Mouse (Mus musculus): Measurements from ENCODE around the gene Copz2. TPM values are rescaled to one million over a fixed set of nuclear protein-coding genes. Genes with fewer than 3 reads are reported as not detected.

The Copz2 gene
- total and polyA plus RNA-seq, 3 experiments = 0.35 to 4.1 (median 0.99) TPM

DNA sequence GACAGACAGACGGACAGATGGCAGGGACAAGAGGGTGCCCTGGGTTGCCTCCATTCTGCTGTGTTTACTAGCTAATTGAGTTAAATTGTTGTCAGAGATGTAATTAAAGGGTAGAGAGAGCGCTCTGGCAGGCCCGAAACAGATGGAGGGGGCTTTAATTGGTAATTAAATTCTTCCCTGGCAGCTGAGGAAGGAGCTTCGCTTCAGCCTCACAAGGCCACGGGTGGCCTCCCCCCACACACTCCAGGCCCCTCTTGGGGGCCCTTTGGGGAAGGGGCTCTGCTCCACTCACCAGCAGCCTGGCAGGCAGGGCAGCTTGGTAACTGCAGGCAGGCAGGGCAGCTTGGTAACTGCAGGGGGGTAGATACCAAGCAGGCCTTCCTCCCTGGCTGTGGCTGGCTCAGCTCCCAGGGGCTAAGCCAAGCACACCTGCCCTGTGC is 36.3 kb downstream of the Copz2 start:
- H3K27me3 ChIP-seq (replicated peaks) = peaks cover 77% of the 10 kb centered on the region
- in situ Hi-C loops (cut with MboI; ENCODE audit: low pct_ligation_motif_present, low pct_unique_long_range_greater_than_20kb, low sequenced_read_pairs) (no loop called here), dilution Hi-C loops (cut with MboI; ENCODE audit: extremely low pct_ligation_motif_present, extremely low pct_unique_long_range_greater_than_20kb, low sequenced_read_pairs) (no loop called here)
- H3K36me3 ChIP-seq (replicated peaks in 1 of 2; ENCODE audit: control insufficient read depth in 1 of 2, insufficient read depth in 1 of 2, low read length in 1 of 2) = no peaks in the 10 kb centered on the region
- H3K9ac ChIP-seq (ENCODE audit: insufficient read depth, low read depth) = no peak overlapping the region
- H3K4me2 ChIP-seq (ENCODE audit: insufficient read depth, low read depth, poor library complexity, severe bottlenecking) = no peak overlapping the region
- no peaks in the 10 kb centered on the region for H3K9me3 ChIP-seq (replicated peaks; ENCODE audit: low read length)
- no peak overlapping the region for H3K4me3 ChIP-seq (replicated peaks in 1 of 3; ENCODE audit: low read depth in 2 of 3, low read length in 2 of 3, poor library complexity in 1 of 3)
- no peak for TF ChIP-seq PAX5 (IDR thresholded peaks at IDR 0.05; ENCODE audit: low read length)
- TF ChIP-seq ZNF384 (IDR thresholded peaks at IDR 0.05; ENCODE audit: low read depth, low read length) = no peak
- no peak for TF ChIP-seq UBTF (IDR thresholded peaks at IDR 0.05; ENCODE audit: low read depth, low read length)
- no peak for TF ChIP-seq BHLHE40 (IDR thresholded peaks at IDR 0.05; ENCODE audit: low read depth, low read length)
- no peak for TF ChIP-seq GABPA (IDR thresholded peaks at IDR 0.05; ENCODE audit: insufficient replicate concordance, low read depth, low read length)
- TF ChIP-seq E2F4 (IDR thresholded peaks at IDR 0.05; ENCODE audit: insufficient replicate concordance, low read depth, low read length) = no peak
- no peak for TF ChIP-seq RCOR1 (conservative IDR thresholded peaks at IDR 0.05; ENCODE audit: low read depth, low read length)
- no peak for TF ChIP-seq RAD21 (IDR thresholded peaks at IDR 0.05; ENCODE audit: low read depth, low read length)
- no peak for TF ChIP-seq ELF1 (IDR thresholded peaks at IDR 0.05; ENCODE audit: low read depth, low read length)
- TF ChIP-seq ZMIZ1 (IDR thresholded peaks at IDR 0.05; ENCODE audit: low read depth, low read length) = no peak
- no peak for TF ChIP-seq USF2 (conservative IDR thresholded peaks at IDR 0.05; ENCODE audit: low read depth, low read length)
- TF ChIP-seq JUND (conservative IDR thresholded peaks at IDR 0.05; ENCODE audit: low read depth, low read length) = no peak
- TF ChIP-seq ETS1 (conservative IDR thresholded peaks at IDR 0.05; ENCODE audit: low read depth, low read length) = no peak
- no peak for TF ChIP-seq POLR2AphosphoS2 (IDR thresholded peaks at IDR 0.05; ENCODE audit: low read depth, low read length)
- no peak for TF ChIP-seq MXI1 (IDR thresholded peaks at IDR 0.05; ENCODE audit: low read depth, low read length)
- no peak for TF ChIP-seq KAT2A (IDR thresholded peaks at IDR 0.05; ENCODE audit: insufficient replicate concordance, low read length)
- no peak for TF ChIP-seq ZC3H11A (IDR thresholded peaks at IDR 0.05; ENCODE audit: low read depth, low read length)
- no peak for TF ChIP-seq ZKSCAN1 (IDR thresholded peaks at IDR 0.05; ENCODE audit: borderline replicate concordance, low read depth, low read length)
- no peak for DNase-seq (ENCODE audit: extremely low read depth)
- H3K4me1 ChIP-seq (ENCODE audit: control insufficient read depth in 1 of 2, insufficient read depth in 2 of 2) = no peaks in the 10 kb centered on the region
- H3K79me2 ChIP-seq (replicated peaks; ENCODE audit: control insufficient read depth, extremely low read depth, insufficient read depth, poor library complexity, severe bottlenecking) = no peaks in the 10 kb centered on the region
- no peak overlapping the region for H3K27ac ChIP-seq (ENCODE audit: insufficient read depth, low read depth)

DNA sequence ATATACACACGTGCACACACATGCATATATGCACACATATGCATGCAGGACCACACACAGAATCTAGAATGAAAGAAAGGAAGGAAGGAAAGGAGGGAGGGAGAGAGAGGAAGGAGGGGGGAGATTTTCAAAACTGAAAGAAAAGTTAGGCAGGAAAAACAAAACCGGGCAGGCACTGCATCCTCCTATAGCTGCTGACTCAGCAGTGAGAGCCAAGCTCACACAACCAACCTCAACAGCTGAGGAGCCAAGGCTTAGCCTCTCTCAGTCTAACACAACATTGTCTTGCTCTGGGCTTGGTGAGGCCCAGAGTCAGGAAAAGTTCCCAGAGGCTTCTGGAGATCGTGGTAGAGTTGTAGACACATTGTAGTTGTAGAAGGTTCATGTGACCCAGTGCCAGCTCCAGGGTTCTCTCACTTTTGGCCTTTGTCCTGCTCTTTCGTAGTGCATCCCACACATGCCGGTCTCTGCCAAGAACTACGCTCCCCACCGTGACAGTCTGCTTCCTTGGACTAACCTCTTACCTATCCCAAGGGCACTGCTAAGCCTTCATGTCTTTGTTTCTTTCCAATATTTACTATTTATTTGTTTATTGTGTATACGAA is 37.4 kb downstream of the Copz2 start:
- Histone ChIP-seq H3K27me3 (replicated peaks) (peaks cover 75% of the 10 kb centered on the region), H3K79me2 (replicated peaks; ENCODE audit: control insufficient read depth, extremely low read depth, insufficient read depth, poor library complexity, severe bottlenecking) (no peaks in the 10 kb centered on the region), H3K9me3 (replicated peaks; ENCODE audit: low read length) (no peaks in the 10 kb centered on the region), H3K27ac (ENCODE audit: insufficient read depth, low read depth) (no peak overlapping the region), H3K4me2 (ENCODE audit: insufficient read depth, low read depth, poor library complexity, severe bottlenecking) (peak overlapping the region; percentile 12; the same call in 1 of the 2 replicates), H3K4me3 (replicated peaks in 1 of 3; ENCODE audit: low read depth in 2 of 3, low read length in 2 of 3, poor library complexity in 1 of 3) (no peak overlapping the region), H3K4me1 (ENCODE audit: control insufficient read depth in 1 of 2, insufficient read depth in 2 of 2) (no peaks in the 10 kb centered on the region), H3K9ac (ENCODE audit: insufficient read depth, low read depth) (no peak overlapping the region), H3K36me3 (replicated peaks in 1 of 2; ENCODE audit: control insufficient read depth in 1 of 2, insufficient read depth in 1 of 2, low read length in 1 of 2) (no peaks in the 10 kb centered on the region)
- dilution Hi-C loops (cut with MboI; ENCODE audit: extremely low pct_ligation_motif_present, extremely low pct_unique_long_range_greater_than_20kb, low sequenced_read_pairs) (no loop called here), in situ Hi-C loops (cut with MboI; ENCODE audit: low pct_ligation_motif_present, low pct_unique_long_range_greater_than_20kb, low sequenced_read_pairs) (no loop called here)
- no peak for DNase-seq (ENCODE audit: extremely low read depth)
- TF ChIP-seq EP300 (IDR thresholded peaks at IDR 0.05; ENCODE audit: low read length) (no peak), ZMIZ1 (IDR thresholded peaks at IDR 0.05; ENCODE audit: low read depth, low read length) (no peak), MAFK (IDR thresholded peaks at IDR 0.05; ENCODE audit: insufficient replicate concordance, low read length) (peak; percentile 93), CHD1 (IDR thresholded peaks at IDR 0.05; ENCODE audit: low read depth, low read length) (no peak)
